Mouse (Mus musculus) activated CD4-positive, CD25-positive, alpha-beta regulatory T cell (primary cell): ENCODE results near the gene 2310022B05Rik. TPM values are rescaled to one million over a fixed set of nuclear protein-coding genes. Genes with fewer than 3 reads are reported as not detected.

Source experiments
- polyA plus RNA-seq, 2 experiments: library from polyadenylated mRNA; unstranded; fragments of 100-300 nt; shearing (Covaris generic); gene quantifications; one replicate each; pipeline ENCODE4 v1.2.1; 2017

The 2310022B05Rik gene
- polyA plus RNA-seq: 1 to 10 TPM; 4.2 to 5.5 TPM

DNA sequence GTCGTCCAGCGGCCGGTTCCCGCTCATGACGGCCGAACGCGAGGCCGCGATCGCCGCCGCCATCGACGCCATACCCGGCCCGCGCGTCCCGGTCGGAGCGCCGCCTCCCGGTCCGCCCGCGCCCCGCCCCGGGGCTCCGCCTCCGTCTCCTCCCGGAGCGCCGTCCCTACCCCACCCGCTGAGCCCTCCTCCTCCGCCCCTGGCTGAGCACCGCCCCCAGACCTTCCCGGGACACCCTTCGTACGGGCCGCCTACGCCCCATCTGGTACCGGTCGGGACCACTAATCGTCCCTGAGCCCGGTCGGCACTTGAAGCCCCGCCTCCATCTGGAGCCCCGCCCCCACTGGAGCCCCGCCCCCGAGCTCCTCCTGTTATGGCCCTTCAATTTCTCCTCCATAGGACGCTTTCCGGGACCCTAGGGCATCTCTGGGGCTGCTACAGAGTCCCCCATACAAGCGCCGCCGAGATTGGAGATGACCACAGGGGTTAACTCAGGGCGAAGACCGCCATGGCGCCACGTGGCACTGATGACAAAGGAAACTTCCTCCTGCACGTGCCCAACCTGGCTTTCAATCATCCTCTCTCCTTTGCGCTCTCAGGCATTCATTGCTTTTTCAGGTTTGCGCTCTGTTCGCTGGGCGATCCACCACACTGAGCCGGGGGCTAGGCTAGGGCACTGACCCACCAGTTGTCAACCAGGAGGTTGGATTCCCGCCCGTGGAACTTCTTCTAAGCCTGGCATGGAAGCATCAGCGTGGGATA is at the start of gene 2310022B05Rik:
Gene 2310022B05Rik, minus strand, starts transcription at position 258 of the 762 bp plus-strand sequence.

Other genes with a start within 250 kb of the 2310022B05Rik start
- under 1 TPM in 1 of 2 experiments, not detected in 1; 0.06 TPM for gene Pgbd5, start 223.7 kb downstream of the 2310022B05Rik start, polyA plus RNA-seq
- 10 to 100 TPM; 45.8 to 55.0 TPM for gene Cog2, start 142.6 kb downstream of the 2310022B05Rik start, polyA plus RNA-seq
- gene Agt, start 93.7 kb downstream of the 2310022B05Rik start, polyA plus RNA-seq: under 1 TPM in 1 of 2 experiments, not detected in 1; 0.15 TPM
- gene Capn9, start 87.3 kb downstream of the 2310022B05Rik start, polyA plus RNA-seq: not detected
- gene Ttc13, start 58.6 kb upstream of the 2310022B05Rik start, polyA plus RNA-seq: 100 to 1,000 TPM in 1 of 2 experiments, 10 to 100 TPM in 1; 82.3 to 109 TPM
- 10 to 100 TPM; 11.5 to 30.2 TPM for gene Arv1, start 58.8 kb upstream of the 2310022B05Rik start, polyA plus RNA-seq
- gene Fam89a, start 88.5 kb upstream of the 2310022B05Rik start, polyA plus RNA-seq: 10 to 100 TPM; 15.3 to 17.1 TPM
- gene Trim67, start 129.7 kb upstream of the 2310022B05Rik start, polyA plus RNA-seq: under 1 TPM in 1 of 2 experiments, not detected in 1; 0.10 TPM
- gene Gnpat, start 199.7 kb upstream of the 2310022B05Rik start, polyA plus RNA-seq: 10 to 100 TPM; 63.3 to 82.2 TPM
- gene 2810004N23Rik, start 199.8 kb upstream of the 2310022B05Rik start, polyA plus RNA-seq: 10 to 100 TPM; 27.1 to 30.5 TPM
- 10 to 100 TPM in 1 of 2 experiments, 1 to 10 TPM in 1; 7.2 to 22.0 TPM for gene Exoc8, start 234.3 kb upstream of the 2310022B05Rik start, polyA plus RNA-seq
- 1 to 10 TPM; 4.7 to 5.7 TPM for gene Sprtn, start 234.5 kb upstream of the 2310022B05Rik start, polyA plus RNA-seq